Comparison of ENCODE assay signal across 10 mouse cellular contexts in genomic region chr8:106307586-106307985, GRCm38 (mm10). TPM values are rescaled to one million over a fixed set of nuclear protein-coding genes. Genes with fewer than 3 reads are reported as not detected.
DNase-seq lines count a peak whose midpoint lies in the region; ATAC-seq lines count a peak whose summit lies in the region.
"Had no signal": no experiment of that assay in that cellular context is flagged by ENCODE, and none has a peak within 500 bp of the region (broad histone marks: within the 10 kb centered on the region; RNA-seq: fewer than 3 reads in every experiment).

No protein-coding gene starts in this region.

- no peaks in the 10 kb centered on the region for H3K9me3 ChIP-seq in kidney, embryonic 15.5 days (replicated peaks)
- no peaks in the 10 kb centered on the region for H3K9me3 ChIP-seq in embryonic facial prominence, embryonic 10.5 days
- H3K9me3 ChIP-seq: forebrain, embryonic 12.5 days had no signal

- no peak overlapping the region for H3K4me3 ChIP-seq in kidney, embryonic 15.5 days (replicated peaks)
- no peak overlapping the region for H3K4me3 ChIP-seq in embryonic facial prominence, embryonic 10.5 days
- H3K4me3 ChIP-seq: forebrain, embryonic 12.5 days had no signal

- H3K27ac ChIP-seq in kidney, embryonic 15.5 days: no peak overlapping the region
- H3K27ac ChIP-seq in embryonic facial prominence, embryonic 10.5 days (replicated peaks): no peak overlapping the region
- H3K27ac ChIP-seq: forebrain, embryonic 12.5 days had no signal

- H3K9ac ChIP-seq in kidney, embryonic 15.5 days: no peak overlapping the region
- H3K9ac ChIP-seq: forebrain, embryonic 12.5 days had no signal

- 66% methylated on average over 2 of the region's 2 CpGs for WGBS in kidney, embryonic 15.5 days
- 82% methylated on average over 2 of the region's 2 CpGs for WGBS in embryonic facial prominence, embryonic 10.5 days

- no peak for ATAC-seq in kidney, embryonic 15.5 days (replicated peaks; ENCODE audit: low FRiP score)
- ATAC-seq in frontal cortex, adult (ENCODE audit: low TSS enrichment): no peak

- H3K4me1 ChIP-seq in kidney, embryonic 15.5 days: peaks cover 7% of the 10 kb centered on the region; the same call in 1 of the 2 replicates
- peaks cover 8% of the 10 kb centered on the region; the same call in 1 of the 2 replicates for H3K4me1 ChIP-seq in embryonic facial prominence, embryonic 10.5 days
- H3K4me1 ChIP-seq: forebrain, embryonic 12.5 days had no signal

- H3K27me3 ChIP-seq in kidney, embryonic 15.5 days: no peaks in the 10 kb centered on the region
- no peaks in the 10 kb centered on the region for H3K27me3 ChIP-seq in embryonic facial prominence, embryonic 10.5 days (replicated peaks; ENCODE audit: low read depth, poor library complexity, severe bottlenecking)
- H3K27me3 ChIP-seq: forebrain, embryonic 12.5 days had no signal

- no peak overlapping the region for H3K4me2 ChIP-seq in kidney, embryonic 15.5 days
- H3K4me2 ChIP-seq: forebrain, embryonic 12.5 days had no signal

- DNase-seq in kidney, adult 18-20 months: peak; percentile 29
- peak; percentile 27 to 61 for DNase-seq in heart, adult 9 months (ENCODE audit: low spot score in 2 of 2)
- peak; percentile 48 to 58 for DNase-seq in kidney, postnatal 36 days
- peak; percentile 20 to 36 for DNase-seq in spleen, adult 18-20 months
- DNase-seq in embryonic facial prominence, embryonic 10.5 days (ENCODE audit: low spot score): no peak
- no peak for DNase-seq in right cerebral cortex, postnatal 36 days (ENCODE audit: low spot score in 2 of 2)
- DNase-seq: right cerebral cortex, postnatal 4 days had no signal

- H3K36me3 ChIP-seq in kidney, embryonic 15.5 days: no peaks in the 10 kb centered on the region
- no peaks in the 10 kb centered on the region for H3K36me3 ChIP-seq in embryonic facial prominence, embryonic 10.5 days (replicated peaks)
- H3K36me3 ChIP-seq: forebrain, embryonic 12.5 days had no signal

RNA-seq across cellular contexts. Expression of gene Smpd3, which starts 30.2 kb away (rescaled TPM):
- polyA plus RNA-seq in kidney, embryonic 15.5 days (2015; fragmentation: Nextera tagmentation; extraction: Ambion mirVana): 1.7 and 7.4 TPM in 2 replicates
- 4.0 and 5.0 TPM in 2 replicates for polyA plus RNA-seq in embryonic facial prominence, embryonic 10.5 days (2016; fragmentation: Nextera tagmentation; extraction: Ambion mirVana)

Comparison
In these comparisons a context has a peak if more than half of its experiments do, and no peak if none do; other contexts are left out.
1. DNase-seq: peak in kidney, adult 18-20 months (single experiment), heart, adult 9 months (2 of 2), kidney, postnatal 36 days (2 of 2) and spleen, adult 18-20 months (2 of 2); none in embryonic facial prominence, embryonic 10.5 days (single experiment) and right cerebral cortex, postnatal 36 days (0 of 2).